Mouse (Mus musculus): ENCODE measurements at regions not wholly inside any gene's neighbourhood (a gene's known extent, or its start where the extent isn't known, plus 50 kb on each side); places are given as distances from the start of the nearest gene placed in this dataset.

DNA sequence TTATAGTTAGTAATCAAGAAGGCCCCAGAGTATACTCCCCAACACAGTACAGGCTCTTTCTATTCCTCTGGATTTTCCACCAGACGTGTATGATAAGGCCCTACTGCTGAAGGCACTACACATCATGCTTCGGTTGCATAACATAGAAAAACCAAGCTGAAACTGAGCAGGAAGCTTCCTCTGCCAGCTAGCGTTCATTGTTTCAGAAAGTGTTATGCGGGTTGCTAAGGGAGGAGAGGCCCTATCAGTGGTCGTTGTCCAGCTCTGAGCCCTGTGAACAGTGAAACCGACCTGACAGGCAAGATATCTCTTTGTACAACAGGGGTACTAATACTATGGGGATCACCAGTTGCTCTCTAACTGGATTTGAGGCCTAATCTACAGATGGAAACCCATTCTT lies 118.9 kb upstream of the Serpine2 start:
- Histone ChIP-seq H3K4me3 (no peak overlapping the region), H3K4me1 (no peaks in the 10 kb centered on the region), H3K9me3 (no peaks in the 10 kb centered on the region), H3K4me2 (replicated peaks) (no peak overlapping the region), H3K9ac (replicated peaks) (no peak overlapping the region), H3K27me3 (no peaks in the 10 kb centered on the region), H3K36me3 (no peaks in the 10 kb centered on the region), H3K27ac (replicated peaks) (no peak overlapping the region)
- no peak for ATAC-seq (replicated peaks)
- 75% methylated on average over 6 of the region's 6 CpGs for WGBS

DNA sequence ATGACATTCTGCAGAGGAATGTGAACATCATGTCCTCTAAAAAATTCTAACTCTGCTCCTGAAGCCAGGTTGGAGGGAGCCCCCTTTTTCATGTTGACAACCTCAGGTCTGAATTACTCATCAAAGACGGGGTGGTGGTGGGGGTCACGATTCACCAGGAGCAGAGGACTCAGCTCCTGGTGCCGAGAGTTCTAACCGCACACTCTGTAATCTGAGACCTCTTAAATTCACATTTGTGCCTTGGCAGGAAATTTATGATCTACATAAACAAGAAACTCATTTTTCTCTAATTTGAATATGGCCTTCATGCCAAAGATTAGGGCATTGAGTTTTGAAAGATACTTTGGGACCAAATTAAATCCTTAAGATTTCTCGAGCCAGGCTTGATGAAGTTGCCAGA lies 117.2 kb upstream of the Serpine2 start:
- no peaks in the 10 kb centered on the region for H3K36me3 ChIP-seq
- no peak overlapping the region for H3K4me2 ChIP-seq (replicated peaks)
- no peak overlapping the region for H3K9ac ChIP-seq (replicated peaks)
- no peak for ATAC-seq (replicated peaks)
- H3K4me1 ChIP-seq, result no peaks in the 10 kb centered on the region
- no peaks in the 10 kb centered on the region for H3K27me3 ChIP-seq
- H3K4me3 ChIP-seq, result no peak overlapping the region
- H3K9me3 ChIP-seq, result no peaks in the 10 kb centered on the region
- H3K27ac ChIP-seq (replicated peaks), result no peak overlapping the region
- WGBS, result 80% methylated on average over 5 of the region's 5 CpGs

DNA sequence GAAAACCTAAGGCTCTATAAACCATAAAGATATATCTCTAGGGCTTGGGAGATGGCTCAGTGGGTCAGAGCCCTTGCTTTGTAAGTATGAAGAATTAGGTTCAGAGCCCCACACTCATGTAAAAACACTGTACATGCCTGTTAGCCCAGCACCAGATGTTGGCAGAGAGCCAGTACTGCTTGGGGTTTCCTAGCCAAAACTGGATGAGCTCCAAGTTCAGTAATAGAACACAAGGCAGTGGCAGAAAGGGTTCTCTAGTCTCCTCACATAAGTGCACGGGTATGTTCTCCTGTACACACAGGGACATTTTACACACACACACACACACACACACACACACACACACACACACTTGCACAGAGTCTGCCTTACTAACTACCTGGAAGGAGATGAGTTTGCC lies 95.1 kb upstream of the Serpine2 start:
- Histone ChIP-seq H3K9ac (replicated peaks) (no peak overlapping the region), H3K27ac (replicated peaks) (no peak overlapping the region), H3K27me3 (no peaks in the 10 kb centered on the region), H3K4me1 (peaks cover 4% of the 10 kb centered on the region; the same call in 1 of the 2 replicates), H3K4me3 (no peak overlapping the region), H3K9me3 (no peaks in the 10 kb centered on the region), H3K4me2 (replicated peaks) (no peak overlapping the region), H3K36me3 (no peaks in the 10 kb centered on the region)
- peak; percentile 80 for ATAC-seq (replicated peaks)
- WGBS, result 7% methylated on average over 1 of the region's 1 CpGs

DNA sequence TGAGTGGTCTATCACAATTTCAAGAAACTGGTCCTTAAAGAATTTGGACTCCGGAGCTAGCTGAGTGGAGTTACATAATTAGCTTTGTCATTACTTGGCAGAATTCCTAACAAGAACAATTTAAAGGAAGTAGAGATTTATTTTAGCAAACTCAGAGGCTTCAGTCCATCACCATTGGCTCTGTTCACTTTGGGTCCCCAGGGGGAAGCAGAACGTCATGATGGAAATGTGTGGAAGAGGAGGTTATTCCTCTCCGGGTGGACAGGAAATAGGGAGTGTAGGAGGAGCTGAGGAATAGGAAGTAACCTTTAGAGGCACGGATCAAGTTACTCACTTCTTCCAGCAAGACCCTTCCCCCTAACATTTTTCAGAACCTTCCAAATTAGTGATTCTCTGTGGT lies 83.3 kb upstream of the Serpine2 start:
- ATAC-seq (replicated peaks), result no peak
- Histone ChIP-seq H3K27me3 (no peaks in the 10 kb centered on the region), H3K9me3 (no peaks in the 10 kb centered on the region), H3K4me3 (no peak overlapping the region), H3K9ac (replicated peaks) (no peak overlapping the region), H3K4me1 (no peaks in the 10 kb centered on the region), H3K36me3 (no peaks in the 10 kb centered on the region), H3K27ac (replicated peaks) (no peak overlapping the region), H3K4me2 (replicated peaks) (no peak overlapping the region)
- 82% methylated on average over 4 of the region's 4 CpGs for WGBS

DNA sequence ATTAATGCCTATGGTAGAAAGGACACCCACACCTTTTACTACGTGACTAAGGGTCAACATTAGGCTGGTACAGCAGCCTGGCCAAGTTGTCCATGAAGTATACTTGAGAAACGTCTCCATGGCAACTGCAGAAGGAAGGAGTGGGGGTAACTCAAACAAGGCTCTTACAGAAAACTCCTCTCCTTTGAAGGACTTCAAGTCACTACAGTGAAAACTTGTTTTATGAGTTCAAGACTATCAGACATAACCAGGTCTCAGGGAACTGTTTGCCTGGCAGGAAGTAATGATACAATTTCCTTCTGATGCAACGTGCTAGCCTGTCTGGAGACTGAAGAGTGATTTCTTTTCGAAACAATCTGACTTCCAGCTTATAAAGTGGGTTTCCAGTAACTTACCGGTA lies 71.5 kb upstream of the Serpine2 start:
- H3K4me3 ChIP-seq, result no peak overlapping the region
- no peak overlapping the region for H3K4me2 ChIP-seq (replicated peaks)
- H3K27ac ChIP-seq (replicated peaks), result no peak overlapping the region
- ATAC-seq (replicated peaks), result no peak
- H3K9me3 ChIP-seq, result no peaks in the 10 kb centered on the region
- H3K36me3 ChIP-seq, result no peaks in the 10 kb centered on the region
- 76% methylated on average over 5 of the region's 5 CpGs for WGBS
- no peaks in the 10 kb centered on the region for H3K4me1 ChIP-seq
- no peaks in the 10 kb centered on the region for H3K27me3 ChIP-seq
- no peak overlapping the region for H3K9ac ChIP-seq (replicated peaks)

DNA sequence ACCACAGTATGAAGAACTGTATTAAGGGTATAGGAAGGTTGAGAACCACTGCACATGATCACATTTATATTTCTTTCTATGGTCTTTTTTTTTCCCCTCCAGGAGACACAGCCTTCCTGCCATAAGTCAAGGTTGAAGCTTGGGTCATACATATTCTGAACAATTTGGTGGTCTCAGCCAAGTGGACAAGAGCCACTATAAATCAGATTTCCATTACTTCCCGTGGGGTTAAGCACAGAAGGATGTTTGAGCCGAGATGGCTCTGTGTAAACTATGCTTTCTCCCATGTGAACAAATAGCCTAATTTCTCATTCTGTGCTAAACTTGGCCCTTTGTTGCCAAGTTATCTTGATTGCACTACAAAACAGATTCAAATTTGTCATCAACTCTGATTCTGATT lies 66.8 kb upstream of the Serpine2 start:
- no peak for ATAC-seq (replicated peaks)
- Histone ChIP-seq H3K9me3 (no peaks in the 10 kb centered on the region), H3K4me2 (replicated peaks) (no peak overlapping the region), H3K27me3 (no peaks in the 10 kb centered on the region), H3K4me1 (no peaks in the 10 kb centered on the region), H3K36me3 (no peaks in the 10 kb centered on the region), H3K27ac (replicated peaks) (no peak overlapping the region), H3K9ac (replicated peaks) (no peak overlapping the region), H3K4me3 (no peak overlapping the region)
- WGBS, result 78% methylated on average over 2 of the region's 2 CpGs

DNA sequence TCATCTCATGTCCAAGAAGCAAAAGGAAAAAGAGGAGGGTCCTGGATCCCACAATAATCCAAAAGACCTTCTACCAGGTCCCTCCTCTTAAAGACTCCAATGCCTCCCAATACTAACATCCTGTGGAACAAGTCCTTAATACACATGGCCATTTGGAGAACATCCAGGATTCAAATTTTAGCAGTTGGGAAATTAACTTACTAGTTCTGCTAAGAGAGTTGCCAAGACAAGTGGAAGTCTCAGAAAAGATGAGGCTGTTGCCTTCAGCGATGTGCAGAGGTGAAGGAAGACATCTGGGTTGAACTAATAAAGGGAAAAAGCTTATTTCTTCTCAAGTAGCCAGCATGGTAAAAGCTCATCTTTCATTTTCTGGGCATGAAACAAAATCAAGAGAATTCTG lies 64.8 kb upstream of the Serpine2 start:
- 78% methylated on average over 1 of the region's 1 CpGs for WGBS
- H3K4me2 ChIP-seq (replicated peaks), result no peak overlapping the region
- H3K9me3 ChIP-seq, result no peaks in the 10 kb centered on the region
- no peak overlapping the region for H3K27ac ChIP-seq (replicated peaks)
- no peaks in the 10 kb centered on the region for H3K36me3 ChIP-seq
- H3K9ac ChIP-seq (replicated peaks), result no peak overlapping the region
- ATAC-seq (replicated peaks), result no peak
- H3K4me1 ChIP-seq, result no peaks in the 10 kb centered on the region
- H3K4me3 ChIP-seq, result no peak overlapping the region
- H3K27me3 ChIP-seq, result no peaks in the 10 kb centered on the region

DNA sequence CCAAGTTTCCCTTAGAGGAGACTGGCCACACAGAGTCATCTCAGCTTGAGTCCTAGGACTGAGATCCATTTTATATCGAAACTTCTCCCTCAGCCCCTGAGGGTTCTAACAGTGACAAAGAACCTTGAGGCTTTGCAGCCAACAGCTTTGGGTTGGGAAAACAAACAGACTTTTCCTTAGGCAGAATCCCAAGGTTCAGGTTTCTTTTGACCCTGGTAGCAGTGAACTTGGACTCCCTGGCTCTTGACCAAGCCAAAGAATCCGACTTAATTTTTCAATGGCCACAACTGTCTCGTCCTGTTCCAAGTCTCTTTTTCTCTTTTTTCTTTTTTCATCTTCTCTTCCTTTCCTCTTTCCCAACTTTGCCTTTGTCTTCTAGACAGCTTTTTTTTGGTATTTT lies 60.9 kb upstream of the Serpine2 start:
- no peak for ATAC-seq (replicated peaks)
- H3K27ac ChIP-seq (replicated peaks), result no peak overlapping the region
- 74% methylated on average over 3 of the region's 3 CpGs for WGBS

DNA sequence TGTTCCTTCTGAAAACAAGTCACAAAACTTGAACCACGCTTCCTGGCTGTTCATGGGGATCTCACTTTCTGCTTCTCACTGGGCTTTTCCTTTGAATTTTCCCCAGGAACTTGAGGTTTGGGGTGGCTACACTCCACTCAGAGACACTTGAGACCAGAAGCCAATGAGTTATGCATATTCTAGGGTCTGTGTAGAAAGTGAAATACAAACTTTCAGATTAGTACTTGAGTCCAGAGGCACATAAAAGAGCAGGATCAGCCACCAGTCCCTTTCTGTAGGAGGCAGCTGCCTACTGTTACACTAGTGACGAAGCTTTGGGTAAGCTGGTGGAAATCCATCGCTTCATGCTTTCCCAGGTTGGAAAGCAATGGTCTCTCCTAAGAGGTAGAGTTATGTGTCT lies 60.4 kb upstream of the Serpine2 start:
- no peaks in the 10 kb centered on the region for H3K27me3 ChIP-seq
- 83% methylated on average over 3 of the region's 3 CpGs for WGBS

More for the DNA sequence above, 60.9 kb upstream of the Serpine2 start:
- no peak overlapping the region for H3K4me2 ChIP-seq (replicated peaks)
- H3K9ac ChIP-seq (replicated peaks), result no peak overlapping the region
- H3K27me3 ChIP-seq, result no peaks in the 10 kb centered on the region
- H3K4me3 ChIP-seq, result no peak overlapping the region
- H3K4me1 ChIP-seq, result no peaks in the 10 kb centered on the region
- H3K9me3 ChIP-seq, result no peaks in the 10 kb centered on the region
- H3K36me3 ChIP-seq, result no peaks in the 10 kb centered on the region

DNA sequence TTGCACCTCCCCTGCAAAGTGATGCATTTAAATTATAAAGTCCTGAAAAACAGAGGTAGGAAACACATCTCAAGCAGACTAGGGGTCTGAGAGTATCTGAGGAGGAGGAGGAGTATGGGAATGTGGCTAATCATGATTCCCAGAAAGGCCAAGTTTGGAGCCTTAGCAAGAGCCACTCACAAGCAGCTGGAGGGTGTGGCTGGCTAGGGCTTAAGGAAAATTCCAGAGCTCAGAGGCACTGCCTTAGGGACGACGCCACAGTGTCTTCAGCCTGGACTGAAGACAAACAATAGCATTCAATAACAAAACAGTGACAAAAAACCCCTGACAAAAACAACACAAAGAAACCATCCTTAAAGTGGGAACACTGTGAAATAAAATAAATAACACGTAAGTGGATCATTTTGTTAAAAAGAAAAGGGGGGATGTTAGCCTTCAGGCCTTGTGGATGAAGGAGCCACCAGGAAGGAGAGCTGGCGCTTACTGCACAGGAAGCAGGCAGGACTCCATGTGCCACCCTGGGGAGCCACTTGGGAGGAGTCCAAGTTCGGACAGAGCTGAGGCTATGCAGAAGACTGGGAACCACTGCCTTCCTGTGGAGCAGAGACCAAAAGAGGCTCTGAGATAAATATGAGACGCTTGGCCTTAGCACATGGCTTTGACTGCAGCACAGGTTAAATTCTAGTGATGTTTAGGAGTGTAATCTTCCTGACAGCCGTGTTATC lies 56.6 kb upstream of the Serpine2 start:
- H3K9me3 ChIP-seq, result no peaks in the 10 kb centered on the region
- no peak overlapping the region for H3K4me2 ChIP-seq (replicated peaks)
- H3K4me1 ChIP-seq, result no peaks in the 10 kb centered on the region
- H3K27me3 ChIP-seq, result no peaks in the 10 kb centered on the region
- 67% methylated on average over 7 of the region's 7 CpGs for WGBS
- no peak for ATAC-seq (replicated peaks)
- H3K9ac ChIP-seq (replicated peaks), result no peak overlapping the region
- no peak overlapping the region for H3K4me3 ChIP-seq
- H3K27ac ChIP-seq (replicated peaks), result no peak overlapping the region
- no peaks in the 10 kb centered on the region for H3K36me3 ChIP-seq

More for the DNA sequence above, 60.4 kb upstream of the Serpine2 start:
- Histone ChIP-seq H3K9me3 (no peaks in the 10 kb centered on the region), H3K4me1 (no peaks in the 10 kb centered on the region), H3K4me3 (no peak overlapping the region), H3K27ac (replicated peaks) (no peak overlapping the region), H3K36me3 (no peaks in the 10 kb centered on the region), H3K4me2 (replicated peaks) (no peak overlapping the region), H3K9ac (replicated peaks) (no peak overlapping the region)
- ATAC-seq (replicated peaks), result no peak
